Mouse (Mus musculus): ENCODE measurements around the gene Clec2g.

- TF ChIP-seq POLR2A (IDR thresholded peaks at IDR 0.05; ENCODE audit: low read depth, low read length) (no peak), CTCF (IDR thresholded peaks at IDR 0.05; ENCODE audit: extremely low read depth, insufficient read depth, insufficient read length, insufficient replicate concordance) (no peak)
Observed at GRCm38 (mm10) chr6:128972156-128972555, 38.0 kb downstream of the Clec2g start.

Data from spleen, adult 2 months (tissue).